Mouse (Mus musculus) ES-E14 (cell line): ENCODE data around the gene Eps8l2. TPM values are rescaled to one million over a fixed set of nuclear protein-coding genes. Genes with fewer than 3 reads are reported as not detected.
"Not testable (repeated sequence)": the region's sequence is repeated elsewhere in the genome, so short reads cannot be mapped to it uniquely, and the experiment has no call there.

Experiments
- DNase-seq: peaks from one replicate; pipeline ENCODE4 v3.0.0-alpha.2; 2013; ENCODE audit warnings: low read depth, low spot score
- H3K27ac ChIP-seq: 2 replicates; pipeline ENCODE4 v1.5.1; 2012; ENCODE audit warnings: low read depth, mild to moderate bottlenecking, low read length, moderate library complexity, mixed read lengths; ENCODE audit not compliant: poor library complexity, insufficient read depth, severe bottlenecking
- H3K36me3 ChIP-seq: 2 replicates; pipeline ENCODE4 v1.6.1; 2012; ENCODE audit warnings: mild to moderate bottlenecking, low read length, moderate library complexity, mixed read lengths; ENCODE audit not compliant: control insufficient read depth, poor library complexity, insufficient read depth, severe bottlenecking
- H3K4me1 ChIP-seq, 2 experiments: fragments of 150-350 bp in 1 of 2; sonication (generic) in 1 of 2; 2 replicates each; pipeline ENCODE4 v1.6.1; 2012; ENCODE audit warnings: low read length in 2 of 2, mild to moderate bottlenecking in 1 of 2, mixed read lengths in 1 of 2; ENCODE audit not compliant: control insufficient read depth in 2 of 2, insufficient read depth in 2 of 2, poor library complexity in 1 of 2
- H3K4me3 ChIP-seq, 2 experiments: fragments of 150-350 bp in 1 of 2; sonication (generic) in 1 of 2; 2 replicates each; pipeline ENCODE4 v1.5.1; 2012; ENCODE audit warnings: low read length in 2 of 2, low read depth in 1 of 2, mild to moderate bottlenecking in 1 of 2, mixed read lengths in 1 of 2; ENCODE audit not compliant: insufficient read depth in 1 of 2, poor library complexity in 1 of 2, severe bottlenecking in 1 of 2
- H3K9ac ChIP-seq: 2 replicates; pipeline ENCODE4 v1.6.1; 2012; ENCODE audit warnings: low read depth, mild to moderate bottlenecking, low read length, mixed read lengths; ENCODE audit not compliant: poor library complexity, insufficient read depth, severe bottlenecking
- H3K9me3 ChIP-seq: fragments of 150-350 bp; sonication (generic); 2 replicates; pipeline ENCODE4 v1.6.1; 2012; ENCODE audit warnings: low read depth, mild to moderate bottlenecking, low read length; ENCODE audit not compliant: control insufficient read depth, insufficient read depth
- CHD2 ChIP-seq: IDR thresholded peaks from 2 replicates; pipeline ENCODE4 v1.6.1; 2014; ENCODE audit warnings: mild to moderate bottlenecking, low read depth, low read length, inconsistent platforms
- HCFC1 ChIP-seq: IDR thresholded peaks from 2 replicates; pipeline ENCODE4 v1.6.1; 2012; ENCODE audit warnings: low read length, inconsistent platforms, borderline replicate concordance; ENCODE audit not compliant: insufficient read depth
- MAFK ChIP-seq: IDR thresholded peaks from 2 replicates; pipeline ENCODE4 v1.6.1; 2014; ENCODE audit warnings: mild to moderate bottlenecking, low read depth, low read length, inconsistent platforms; ENCODE audit not compliant: insufficient read depth
- ZC3H11A ChIP-seq: IDR thresholded peaks from 2 replicates; pipeline ENCODE4 v1.6.1; 2012; ENCODE audit warnings: low read depth, mild to moderate bottlenecking, inconsistent platforms, low read length, borderline replicate concordance
- ZNF384 ChIP-seq: IDR thresholded peaks from 2 replicates; pipeline ENCODE4 v1.6.1; 2012; ENCODE audit warnings: low read depth, low read length, inconsistent platforms
- in situ Hi-C, 2 experiments: fragments of 600-800 bp; cut with MboI; formaldehyde crosslinking; loops; one replicate each; pipeline ENCODE4 v1.15.1; 2025; ENCODE audit warnings: low sequenced_read_pairs in 2 of 2, inconsistent platforms in 1 of 2; ENCODE audit not compliant: unreplicated experiment in 2 of 2
- total RNA-seq: library from RNA; depleted of rRNA; stranded (reverse); fragments of 300-350 nt; gene quantifications from 2 replicates; pipeline ENCODE4 v1.2.3, GENCODE M21; 2012

The Eps8l2 gene
- total RNA-seq, 1 experiment, result 10.4 TPM

- Histone ChIP-seq H3K4me3 (no peak overlapping the region), H3K9me3 (no peaks in the 10 kb centered on the region), H3K4me1 (peaks cover 0 to 8% of the 10 kb centered on the region in 2 experiments; a peak in 1 of 4 replicates), H3K36me3 (peaks cover 49% of the 10 kb centered on the region), H3K9ac (no peak overlapping the region), H3K27ac (no peak overlapping the region)
- in situ Hi-C loops, result no loop called here
- TF ChIP-seq HCFC1, result no peak
- TF ChIP-seq ZC3H11A, result peak; percentile 36; the same call in 1 of the 2 replicates
- no peak for DNase-seq
Measured at GRCm38 (mm10) chr7:141403305-141403704, 64.6 kb downstream of the Eps8l2 start.

GRCm38 (mm10) chr7:141405466-141405865 is 66.8 kb downstream of the Eps8l2 start:
- Histone ChIP-seq H3K4me1 (peaks cover 0 to 12% of the 10 kb centered on the region in 2 experiments; a peak in 1 of 4 replicates), H3K36me3 (peaks cover 41% of the 10 kb centered on the region), H3K27ac (no peak overlapping the region), H3K4me3 (no peak overlapping the region), H3K9ac (no peak overlapping the region), H3K9me3 (no peaks in the 10 kb centered on the region)
- TF ChIP-seq ZNF384, result no peak
- no peak for TF ChIP-seq ZC3H11A
- no peak for TF ChIP-seq HCFC1
- in situ Hi-C loops, result no loop called here
- no peak for DNase-seq

- peaks cover 19% of the 10 kb centered on the region for H3K36me3 ChIP-seq
- H3K9me3 ChIP-seq, H3K4me3 ChIP-seq, H3K4me1 ChIP-seq, DNase-seq, H3K9ac ChIP-seq, H3K27ac ChIP-seq, in situ Hi-C loops: not testable (repeated sequence)
- 0 out of 2 replicates have a peak, but pooled peaks have one; percentile 43 for TF ChIP-seq MAFK
Measured at GRCm38 (mm10) chr7:141407670-141408069, 69.0 kb downstream of the Eps8l2 start.

- peaks cover 0 to 3% of the 10 kb centered on the region in 2 experiments; a peak in 1 of 4 replicates for H3K4me1 ChIP-seq
- H3K9ac ChIP-seq, result no peak overlapping the region
- in situ Hi-C loops, result no loop called here
- peak; percentile 85 for DNase-seq
- no peaks in the 10 kb centered on the region for H3K9me3 ChIP-seq
- H3K27ac ChIP-seq, result no peak overlapping the region
- no peak overlapping the region for H3K4me3 ChIP-seq
- TF ChIP-seq MAFK, result no peak
- no peak for TF ChIP-seq ZC3H11A
- no peak for TF ChIP-seq CHD2
- no peak for TF ChIP-seq ZNF384
- TF ChIP-seq HCFC1, result no peak
- peaks cover 12% of the 10 kb centered on the region; the same call in 1 of the 2 replicates for H3K36me3 ChIP-seq
Measured at GRCm38 (mm10) chr7:141408833-141409232, 70.2 kb downstream of the Eps8l2 start.

GRCm38 (mm10) chr7:141410631-141411030 is 72.0 kb downstream of the Eps8l2 start:
- H3K36me3 ChIP-seq, result peaks cover 12% of the 10 kb centered on the region; the same call in 1 of the 2 replicates
- TF ChIP-seq HCFC1 (no peak), ZNF384 (no peak), MAFK (no peak)
- no peak overlapping the region for H3K27ac ChIP-seq
- H3K9ac ChIP-seq, result no peak overlapping the region
- in situ Hi-C loops, result no loop called here
- no peaks in the 10 kb centered on the region for H3K9me3 ChIP-seq
- no peak overlapping the region for H3K4me3 ChIP-seq
- H3K4me1 ChIP-seq, result peaks cover 0 to 5% of the 10 kb centered on the region in 2 experiments; a peak in 1 of 4 replicates
- DNase-seq, result no peak
